Mouse (Mus musculus) spleen, postnatal 10 days (tissue): ENCODE measurements around the gene Pard6b.

Experiments used
- DNase-seq, 2 experiments: peaks; one replicate each; pipeline ENCODE4 v3.0.0; 2021 to 2022; ENCODE audit warnings: low spot score in 2 of 2

The Pard6b gene

GRCm38 (mm10) chr2:168059200-168059790, 21.5 kb upstream of the Pard6b start:
- no peak for DNase-seq

GRCm38 (mm10) chr2:168063712-168064111, 17.1 kb upstream of the Pard6b start:
- DNase-seq = no peak

- no peak for DNase-seq
Observed at GRCm38 (mm10) chr2:168065511-168065910, 15.3 kb upstream of the Pard6b start.

- no peak for DNase-seq
Observed at GRCm38 (mm10) chr2:168066783-168067182, 14.0 kb upstream of the Pard6b start.

- no peak for DNase-seq
Observed at GRCm38 (mm10) chr2:168070425-168070824, 10.4 kb upstream of the Pard6b start.

- no peak for DNase-seq
Observed at GRCm38 (mm10) chr2:168072436-168073131, 8.2 kb upstream of the Pard6b start.

- DNase-seq = no peak
Observed at GRCm38 (mm10) chr2:168073722-168074121, 7.1 kb upstream of the Pard6b start.

- no peak for DNase-seq
Observed at GRCm38 (mm10) chr2:168074457-168074856, 6.3 kb upstream of the Pard6b start.

- no peak for DNase-seq
Observed at GRCm38 (mm10) chr2:168076840-168077576, 3.8 kb upstream of the Pard6b start.

- DNase-seq = no peak
Observed at GRCm38 (mm10) chr2:168078107-168078830, 2.5 kb upstream of the Pard6b start.

GRCm38 (mm10) chr2:168081299-168081932, 612 bp downstream of the Pard6b start:
- DNase-seq = peak; percentile 10 to 37

GRCm38 (mm10) chr2:168081933-168082306, 1.1 kb downstream of the Pard6b start:
- DNase-seq = no peak

- no peak for DNase-seq
Observed at GRCm38 (mm10) chr2:168083593-168083992, 2.8 kb downstream of the Pard6b start.

GRCm38 (mm10) chr2:168084228-168084627, 3.4 kb downstream of the Pard6b start:
- DNase-seq = no peak

GRCm38 (mm10) chr2:168085621-168086265, 4.9 kb downstream of the Pard6b start:
- no peak for DNase-seq

- no peak for DNase-seq
Observed at GRCm38 (mm10) chr2:168086318-168086717, 5.5 kb downstream of the Pard6b start.

GRCm38 (mm10) chr2:168086839-168087238, 6.0 kb downstream of the Pard6b start:
- no peak for DNase-seq

GRCm38 (mm10) chr2:168091560-168091959, 10.8 kb downstream of the Pard6b start:
- no peak for DNase-seq

GRCm38 (mm10) chr2:168093077-168093476, 12.3 kb downstream of the Pard6b start:
- DNase-seq = no peak

GRCm38 (mm10) chr2:168095077-168095476, 14.3 kb downstream of the Pard6b start:
- DNase-seq = no peak

GRCm38 (mm10) chr2:168096487-168096886, 15.7 kb downstream of the Pard6b start:
- DNase-seq = no peak
